Mouse (Mus musculus) limb, embryonic 11.5 days (tissue): ENCODE results near the gene Oit3. TPM values are rescaled to one million over a fixed set of nuclear protein-coding genes. Genes with fewer than 3 reads are reported as not detected.
"Not testable (repeated sequence)": the region's sequence is repeated elsewhere in the genome, so short reads cannot be mapped to it uniquely, and the experiment has no call there.

Experiments used
- ATAC-seq: fragments of 200-750 bp; cut with Nextera tagmentation; 2 replicates; pipeline ENCODE4 v1.8.0; 2017; ENCODE audit warnings: low read depth; ENCODE audit not compliant: insufficient number of reproducible peaks, low FRiP score, low TSS enrichment
- DNase-seq: peaks from one replicate; pipeline ENCODE4 v3.0.0-alpha.2; 2015; ENCODE audit warnings: low spot score
- H3K27ac ChIP-seq: fragments of 300-500 bp; sonication (generic); replicated peaks from 2 replicates; pipeline ENCODE4 v1.5.1; 2014; ENCODE audit warnings: low read depth, mild to moderate bottlenecking, low read length
- H3K27me3 ChIP-seq: fragments of 300-500 bp; sonication (generic); 2 replicates; pipeline ENCODE4 v1.6.1; 2014; ENCODE audit warnings: mild to moderate bottlenecking, low read length, mixed read lengths; ENCODE audit not compliant: control insufficient read depth, insufficient read depth
- H3K36me3 ChIP-seq: fragments of 300-500 bp; sonication (generic); 2 replicates; pipeline ENCODE4 v1.6.1; 2014; ENCODE audit warnings: mild to moderate bottlenecking, low read length, moderate library complexity, mixed read lengths; ENCODE audit not compliant: control insufficient read depth, insufficient read depth
- H3K4me1 ChIP-seq: fragments of 300-500 bp; sonication (generic); 2 replicates; pipeline ENCODE4 v1.6.1; 2014; ENCODE audit warnings: low read length, mixed read lengths; ENCODE audit not compliant: control insufficient read depth, insufficient read depth
- H3K4me2 ChIP-seq: fragments of 300-500 bp; sonication (generic); 2 replicates; pipeline ENCODE4 v1.6.1; 2014; ENCODE audit warnings: low read depth, mild to moderate bottlenecking, moderate library complexity; ENCODE audit not compliant: severe bottlenecking
- H3K4me3 ChIP-seq: fragments of 300-500 bp; sonication (generic); 2 replicates; pipeline ENCODE4 v1.5.1; 2014; ENCODE audit warnings: low read depth, low read length
- H3K9ac ChIP-seq: fragments of 300-500 bp; sonication (generic); 2 replicates; pipeline ENCODE4 v1.6.1; 2014; ENCODE audit warnings: mild to moderate bottlenecking, low read length
- H3K9me3 ChIP-seq: fragments of 300-500 bp; sonication (generic); 2 replicates; pipeline ENCODE4 v1.6.1; 2016; ENCODE audit warnings: low read length; ENCODE audit not compliant: control insufficient read depth
- WGBS: fragments of 180-500 bp; shearing (Covaris S2); extraction: QIAGEN DNeasy Blood & Tissue Kit; methylation state at CpG from one replicate; pipeline ENCODE4 v1.1.7; 2014; 5-methylcytosine and 5-hydroxymethylcytosine counted together
- polyA plus RNA-seq: library from polyadenylated mRNA; unstranded; fragments of >200 nt; fragmentation: Nextera tagmentation; extraction: Ambion mirVana; gene quantifications from 2 replicates; pipeline ENCODE4 v1.2.1, GENCODE M21; 2014

Gene Oit3
- polyA plus RNA-seq, 1 experiment from 2014 or later = 1.1 TPM

GRCm38 (mm10) chr10:59424453-59424852 lies 17.1 kb downstream of the Oit3 start:
- Histone ChIP-seq H3K27me3 (no peaks in the 10 kb centered on the region), H3K27ac (no peak overlapping the region), H3K9me3 (no peaks in the 10 kb centered on the region), H3K4me1 (no peaks in the 10 kb centered on the region), H3K4me2 (no peak overlapping the region), H3K4me3 (no peak overlapping the region), H3K9ac (no peak overlapping the region), H3K36me3 (no peaks in the 10 kb centered on the region)
- ATAC-seq (no peak), DNase-seq (no peak)
- 71% methylated on average over 3 of the region's 3 CpGs for WGBS

- Histone ChIP-seq H3K27me3 (no peaks in the 10 kb centered on the region), H3K9ac (no peak overlapping the region), H3K4me3 (no peak overlapping the region), H3K4me1 (no peaks in the 10 kb centered on the region), H3K9me3 (no peaks in the 10 kb centered on the region), H3K36me3 (no peaks in the 10 kb centered on the region), H3K4me2 (no peak overlapping the region), H3K27ac (no peak overlapping the region)
- ATAC-seq (no peak), DNase-seq (no peak)
- WGBS = 84% methylated on average over 4 of the region's 4 CpGs
These were observed 22.1 kb downstream of the Oit3 start for GRCm38 (mm10) chr10:59419516-59419915.

- WGBS = 76% methylated on average over 3 of the region's 3 CpGs
- Histone ChIP-seq H3K4me2 (no peak overlapping the region), H3K27ac (no peak overlapping the region), H3K27me3 (no peaks in the 10 kb centered on the region), H3K36me3 (no peaks in the 10 kb centered on the region), H3K4me3 (no peak overlapping the region), H3K9me3 (no peaks in the 10 kb centered on the region), H3K4me1 (no peaks in the 10 kb centered on the region), H3K9ac (no peak overlapping the region)
- DNase-seq = no peak
- no peak for ATAC-seq
These were observed 25.0 kb downstream of the Oit3 start for GRCm38 (mm10) chr10:59416623-59417022.

GRCm38 (mm10) chr10:59413711-59414110 lies 27.9 kb downstream of the Oit3 start:
- ATAC-seq = no peak
- H3K9ac ChIP-seq = no peak overlapping the region
- H3K27me3 ChIP-seq = no peaks in the 10 kb centered on the region
- H3K36me3 ChIP-seq = no peaks in the 10 kb centered on the region
- no peaks in the 10 kb centered on the region for H3K9me3 ChIP-seq
- WGBS = 87% methylated on average over 4 of the region's 4 CpGs
- H3K4me1 ChIP-seq = no peaks in the 10 kb centered on the region
- H3K4me2 ChIP-seq = no peak overlapping the region
- no peak overlapping the region for H3K27ac ChIP-seq
- no peak overlapping the region for H3K4me3 ChIP-seq
- no peak for DNase-seq

- Histone ChIP-seq H3K4me3 (no peak overlapping the region), H3K4me1 (no peaks in the 10 kb centered on the region), H3K27ac (no peak overlapping the region), H3K27me3 (no peaks in the 10 kb centered on the region), H3K4me2 (no peak overlapping the region), H3K9me3 (no peaks in the 10 kb centered on the region), H3K36me3 (no peaks in the 10 kb centered on the region), H3K9ac (no peak overlapping the region)
- no peak for DNase-seq
- ATAC-seq = no peak
- WGBS = 75% methylated on average over 12 of the region's 12 CpGs
These were observed 31.3 kb downstream of the Oit3 start for GRCm38 (mm10) chr10:59410264-59410663.

- Histone ChIP-seq H3K27ac (no peak overlapping the region), H3K4me1 (no peaks in the 10 kb centered on the region), H3K9ac (no peak overlapping the region), H3K4me3 (no peak overlapping the region), H3K4me2 (no peak overlapping the region), H3K27me3 (no peaks in the 10 kb centered on the region), H3K9me3 (no peaks in the 10 kb centered on the region), H3K36me3 (no peaks in the 10 kb centered on the region)
- DNase-seq (no peak), ATAC-seq (no peak)
- WGBS = 30% methylated on average over 6 of the region's 6 CpGs
These were observed 33.1 kb downstream of the Oit3 start for GRCm38 (mm10) chr10:59408499-59408898.

GRCm38 (mm10) chr10:59403793-59404149 lies 37.8 kb downstream of the Oit3 start:
- H3K27ac ChIP-seq = no peak overlapping the region
- no peak overlapping the region for H3K9ac ChIP-seq
- DNase-seq = no peak
- no peaks in the 10 kb centered on the region for H3K9me3 ChIP-seq
- H3K4me3 ChIP-seq = no peak overlapping the region
- H3K4me2 ChIP-seq = no peak overlapping the region
- H3K4me1 ChIP-seq = no peaks in the 10 kb centered on the region
- no peaks in the 10 kb centered on the region for H3K36me3 ChIP-seq
- no peak for ATAC-seq
- H3K27me3 ChIP-seq = no peaks in the 10 kb centered on the region
- 83% methylated on average over 10 of the region's 10 CpGs for WGBS

GRCm38 (mm10) chr10:59402899-59403792 lies 38.4 kb downstream of the Oit3 start, which contains the start of gene Pla2g12b:
TSS of gene Pla2g12b (plus strand) at chr10:59403660.
- H3K4me1 ChIP-seq = no peaks in the 10 kb centered on the region
- no peaks in the 10 kb centered on the region for H3K27me3 ChIP-seq
- no peak within 1 kb of the TSS for H3K4me2 ChIP-seq
- H3K9me3 ChIP-seq = no peaks in the 10 kb centered on the region
- H3K9ac ChIP-seq = no peak within 1 kb of the TSS
- ATAC-seq (no peak), DNase-seq (no peak)
- 75% methylated on average over 21 of the region's 21 CpGs for whole genome bisulfite sequencing
- H3K36me3 ChIP-seq = no peaks in the 10 kb centered on the region
- no peak within 1 kb of the TSS for H3K27ac ChIP-seq
- H3K4me3 ChIP-seq = no peak within 1 kb of the TSS

- WGBS = 94% methylated on average over 9 of the region's 25 CpGs
- not testable (repeated sequence) for H3K9me3 ChIP-seq, H3K4me3 ChIP-seq, H3K4me2 ChIP-seq, H3K27me3 ChIP-seq, H3K9ac ChIP-seq, H3K27ac ChIP-seq, H3K36me3 ChIP-seq, ATAC-seq, DNase-seq, H3K4me1 ChIP-seq
These were observed 46.1 kb downstream of the Oit3 start, which contains the start of gene Gm10273 for GRCm38 (mm10) chr10:59395461-59395860. TSS of gene Gm10273 (plus strand) at chr10:59395632.
